Mouse (Mus musculus) limb, embryonic 14.5 days (tissue): ENCODE results near the gene Lacc1. TPM values are rescaled to one million over a fixed set of nuclear protein-coding genes. Genes with fewer than 3 reads are reported as not detected.

Source experiments
- ATAC-seq: fragments of 200-750 bp; cut with Nextera tagmentation; 2 replicates; pipeline ENCODE4 v1.8.0; 2017; ENCODE audit warnings: low read depth, moderate number of reproducible peaks, moderate TSS enrichment; ENCODE audit not compliant: low FRiP score
- DNase-seq: peaks from one replicate; pipeline ENCODE4 v3.0.0-alpha.2; 2015; ENCODE audit warnings: low spot score
- H3K27ac ChIP-seq: fragments of 300-500 bp; sonication (generic); replicated peaks from 2 replicates; pipeline ENCODE4 v1.5.1; 2014; ENCODE audit warnings: low read depth, mild to moderate bottlenecking, low read length, moderate library complexity, mixed read lengths
- H3K27me3 ChIP-seq: fragments of 300-500 bp; sonication (generic); 2 replicates; pipeline ENCODE4 v1.6.1; 2014; ENCODE audit warnings: low read length, mixed read lengths; ENCODE audit not compliant: control insufficient read depth, insufficient read depth
- H3K36me3 ChIP-seq: fragments of 300-500 bp; sonication (generic); 2 replicates; pipeline ENCODE4 v1.6.1; 2014; ENCODE audit warnings: mild to moderate bottlenecking, low read length, moderate library complexity, mixed read lengths; ENCODE audit not compliant: control insufficient read depth, insufficient read depth
- H3K4me1 ChIP-seq: fragments of 300-500 bp; sonication (generic); 2 replicates; pipeline ENCODE4 v1.6.1; 2014; ENCODE audit warnings: antibody characterized with exemption, low read length, mixed read lengths; ENCODE audit not compliant: control insufficient read depth, insufficient read depth
- H3K4me2 ChIP-seq: fragments of 300-500 bp; sonication (generic); replicated peaks from 2 replicates; pipeline ENCODE4 v1.6.1; 2014; ENCODE audit warnings: low read depth, mild to moderate bottlenecking, low read length, moderate library complexity; ENCODE audit not compliant: severe bottlenecking
- H3K4me3 ChIP-seq: fragments of 300-500 bp; sonication (generic); replicated peaks from 2 replicates; pipeline ENCODE4 v1.5.1; 2014; ENCODE audit warnings: low read length
- H3K9ac ChIP-seq: fragments of 300-500 bp; sonication (generic); 2 replicates; pipeline ENCODE4 v1.6.1; 2014; ENCODE audit warnings: mild to moderate bottlenecking, low read depth, low read length, moderate library complexity; ENCODE audit not compliant: severe bottlenecking
- H3K9me3 ChIP-seq: fragments of 300-500 bp; sonication (generic); 2 replicates; pipeline ENCODE4 v1.6.1; 2016; ENCODE audit warnings: low read length; ENCODE audit not compliant: control insufficient read depth
- POLR2A ChIP-seq: fragments of 200-500 bp; IDR thresholded peaks from 2 replicates; pipeline ENCODE4 v1.8.0; 2012; ENCODE audit warnings: inconsistent platforms, mild to moderate bottlenecking, moderate library complexity, borderline replicate concordance; ENCODE audit not compliant: insufficient read depth, insufficient read length; ENCODE audit errors: extremely low read depth
- WGBS: fragments of 180-500 bp; shearing (Covaris S2); extraction: QIAGEN DNeasy Blood & Tissue Kit; methylation state at CpG from one replicate; pipeline ENCODE4 v1.1.7; 2014; 5-methylcytosine and 5-hydroxymethylcytosine counted together
- polyA plus RNA-seq, 2 experiments: library from polyadenylated mRNA; depleted of rRNA in 1 of 2; stranded (reverse) in 1 of 2; unstranded in 1 of 2; fragments of >200 nt; fragmentation: Nextera tagmentation in 1 of 2; extraction: Ambion mirVana in 1 of 2; gene quantifications; 2 replicates each; pipeline versions ENCODE4 v1.2.1 to v1.2.3; 2012 to 2014

Gene Lacc1
- polyA plus RNA-seq, 2 experiments = 11.0 to 14.1 TPM

DNA sequence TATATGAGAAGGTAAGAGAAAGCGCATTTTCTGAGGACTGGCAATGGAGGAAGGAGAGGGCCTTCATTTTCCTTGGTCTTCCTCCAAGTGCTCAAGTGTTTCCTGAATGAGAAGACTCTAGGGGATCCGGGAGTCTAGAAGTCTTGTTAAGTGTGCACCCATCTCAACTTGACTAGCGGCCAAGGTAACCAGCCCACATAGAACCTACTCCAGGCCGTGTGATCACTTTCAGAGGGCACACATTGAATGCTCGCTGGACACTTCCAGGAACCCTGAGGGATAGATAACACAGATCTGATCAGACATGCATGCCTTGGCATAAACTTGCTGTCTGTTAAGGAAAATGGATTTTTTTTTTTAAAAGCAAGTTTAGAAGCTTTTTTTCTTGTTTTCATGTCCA lies 626 bp upstream of the Lacc1 start:
- Histone ChIP-seq H3K4me2 (no peak overlapping the region), H3K9me3 (no peaks in the 10 kb centered on the region), H3K4me1 (0 out of 2 replicates have a peak, but pooled peaks cover 3% of the 10 kb centered on the region), H3K27me3 (no peaks in the 10 kb centered on the region), H3K27ac (no peak overlapping the region), H3K9ac (no peak overlapping the region), H3K4me3 (no peak overlapping the region), H3K36me3 (no peaks in the 10 kb centered on the region)
- DNase-seq (no peak), ATAC-seq (no peak)
- TF ChIP-seq POLR2A = no peak
- WGBS = 84% methylated on average over 5 of the region's 5 CpGs

DNA sequence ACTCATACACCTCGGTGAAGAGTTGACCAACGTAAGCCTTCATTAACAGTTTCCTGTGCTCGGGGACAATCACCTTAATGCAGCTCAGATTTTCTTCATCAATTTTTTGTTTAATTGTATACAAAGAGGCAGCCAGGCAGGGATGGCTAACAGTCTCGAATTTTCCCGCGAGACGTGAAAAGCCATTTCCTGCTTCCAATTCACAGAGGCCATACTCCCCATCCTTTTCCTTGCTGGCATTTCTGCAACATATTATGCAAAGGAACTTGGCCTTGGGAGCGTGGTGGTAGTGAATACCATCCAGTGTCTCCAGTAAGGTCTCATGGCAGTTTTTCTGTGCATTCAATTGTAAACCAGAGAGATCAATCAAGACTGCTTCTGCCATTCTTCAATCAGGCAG lies 1.7 kb downstream of the Lacc1 start:
- TF ChIP-seq POLR2A = no peak
- ATAC-seq = no peak
- WGBS = 83% methylated on average over 8 of the region's 8 CpGs

DNA sequence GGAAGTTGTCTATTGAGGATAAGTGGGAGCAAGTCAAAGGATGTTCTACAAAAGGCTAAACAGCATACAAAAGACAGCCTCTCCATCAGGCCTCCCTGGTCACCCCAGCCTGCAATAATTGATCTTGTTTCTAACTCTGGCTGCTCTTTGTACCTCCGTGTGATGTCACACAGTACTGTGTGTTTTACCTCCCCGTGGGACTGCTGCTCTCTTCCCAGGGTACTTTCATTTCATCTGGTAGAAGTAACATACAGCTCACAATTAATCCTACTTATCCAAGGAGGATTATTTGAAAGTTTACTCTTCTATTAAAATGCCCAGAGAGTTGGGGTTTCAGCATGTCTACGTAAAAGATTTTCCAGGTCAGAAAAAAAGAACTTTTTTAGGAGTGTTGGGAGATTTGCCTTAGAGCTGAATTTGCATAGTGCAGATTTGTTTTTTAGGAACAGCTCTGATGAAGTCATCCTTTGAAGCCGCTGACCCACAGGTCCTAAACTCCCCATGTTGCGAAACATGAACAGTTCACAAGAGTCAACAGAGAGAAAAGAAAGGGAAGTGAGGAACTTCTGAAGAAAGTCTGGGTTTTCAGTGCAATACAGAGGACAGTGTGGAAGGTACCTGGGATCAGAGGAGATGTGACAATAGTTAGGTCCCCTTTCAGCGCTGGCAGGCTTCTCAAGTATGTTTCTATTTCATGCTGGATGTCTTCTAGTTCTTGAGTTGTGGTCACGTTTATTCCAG lies 2.4 kb downstream of the Lacc1 start:
- Histone ChIP-seq H3K4me2 (no peak overlapping the region), H3K9me3 (no peaks in the 10 kb centered on the region), H3K9ac (no peak overlapping the region), H3K27ac (no peak overlapping the region), H3K36me3 (no peaks in the 10 kb centered on the region), H3K27me3 (no peaks in the 10 kb centered on the region), H3K4me3 (no peak overlapping the region), H3K4me1 (0 out of 2 replicates have a peak, but pooled peaks cover 3% of the 10 kb centered on the region)
- WGBS = 63% methylated on average over 7 of the region's 7 CpGs
- DNase-seq = no peak
- no peak for ATAC-seq
- no peak for TF ChIP-seq POLR2A

More for the DNA sequence above, 1.7 kb downstream of the Lacc1 start:
- no peak overlapping the region for H3K9ac ChIP-seq
- H3K4me2 ChIP-seq = no peak overlapping the region
- H3K27ac ChIP-seq = no peak overlapping the region
- no peak for DNase-seq
- H3K36me3 ChIP-seq = no peaks in the 10 kb centered on the region
- no peaks in the 10 kb centered on the region for H3K27me3 ChIP-seq
- no peak overlapping the region for H3K4me3 ChIP-seq
- no peaks in the 10 kb centered on the region for H3K9me3 ChIP-seq
- 0 out of 2 replicates have a peak, but pooled peaks cover 3% of the 10 kb centered on the region for H3K4me1 ChIP-seq

DNA sequence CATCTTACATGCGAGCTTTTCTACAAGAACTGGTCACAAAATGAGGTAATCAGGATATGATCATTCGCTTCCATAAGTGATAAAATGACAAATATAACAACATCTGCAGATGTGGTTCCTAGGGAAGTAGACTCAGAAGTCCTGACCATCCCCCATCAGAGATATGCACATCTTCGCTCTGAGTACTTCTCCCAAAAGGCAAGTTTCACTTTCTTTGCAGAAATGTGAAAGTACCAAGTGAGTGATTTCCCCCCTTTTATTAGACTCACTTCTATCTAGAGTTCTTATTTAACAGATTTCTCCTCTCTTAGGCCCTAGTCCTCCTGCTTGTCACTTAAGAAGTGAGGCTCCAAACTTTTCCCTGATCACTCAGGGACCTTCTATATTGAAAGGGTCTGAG lies 3.3 kb downstream of the Lacc1 start:
- WGBS = 93% methylated on average over 3 of the region's 3 CpGs
- 0 out of 2 replicates have a peak, but pooled peaks cover 3% of the 10 kb centered on the region for H3K4me1 ChIP-seq

DNA sequence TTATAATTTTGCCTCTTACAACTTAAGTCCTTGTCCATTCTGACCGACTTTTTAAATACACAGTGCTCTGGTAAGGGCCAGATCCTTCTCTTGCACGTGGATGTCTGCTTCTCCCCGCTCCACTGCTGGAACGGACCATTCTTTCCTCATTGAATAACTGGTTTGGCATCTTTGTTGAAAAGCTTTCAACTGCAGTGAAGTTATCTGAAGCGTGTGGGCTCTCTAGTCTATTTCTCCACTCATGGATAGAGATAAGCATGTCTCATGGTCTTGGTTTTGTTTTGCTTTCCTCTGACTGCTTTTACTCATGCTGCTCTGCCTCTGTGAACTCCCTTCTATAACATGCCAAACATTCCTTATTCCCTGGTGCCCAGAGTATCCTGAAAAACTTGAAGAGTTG lies 4.3 kb downstream of the Lacc1 start:
- no peak for TF ChIP-seq POLR2A
- H3K27ac ChIP-seq = no peak overlapping the region
- no peaks in the 10 kb centered on the region for H3K9me3 ChIP-seq
- WGBS = 79% methylated on average over 5 of the region's 5 CpGs
- H3K9ac ChIP-seq = no peak overlapping the region
- 0 out of 2 replicates have a peak, but pooled peaks cover 3% of the 10 kb centered on the region for H3K4me1 ChIP-seq
- no peak for ATAC-seq
- H3K27me3 ChIP-seq = no peaks in the 10 kb centered on the region
- no peaks in the 10 kb centered on the region for H3K36me3 ChIP-seq
- no peak for DNase-seq
- no peak overlapping the region for H3K4me3 ChIP-seq
- H3K4me2 ChIP-seq = no peak overlapping the region

More for the DNA sequence above, 3.3 kb downstream of the Lacc1 start:
- Histone ChIP-seq H3K36me3 (no peaks in the 10 kb centered on the region), H3K27me3 (no peaks in the 10 kb centered on the region), H3K27ac (no peak overlapping the region), H3K9me3 (no peaks in the 10 kb centered on the region), H3K4me3 (no peak overlapping the region), H3K9ac (no peak overlapping the region), H3K4me2 (no peak overlapping the region)
- TF ChIP-seq POLR2A = no peak
- ATAC-seq = no peak
- no peak for DNase-seq
